Mouse (Mus musculus) MEL (cell line): ENCODE measurements around the gene Vps8. TPM values are rescaled to one million over a fixed set of nuclear protein-coding genes. Genes with fewer than 3 reads are reported as not detected.

Source experiments
- DNase-seq: peaks from one replicate; pipeline ENCODE4 v3.0.0; 2011; ENCODE audit warnings: low read depth, low spot score
- H3K27ac ChIP-seq: 2 replicates; pipeline ENCODE4 v1.5.1; 2012; ENCODE audit warnings: low read depth, mild to moderate bottlenecking, control low read depth, low read length, moderate library complexity; ENCODE audit not compliant: control insufficient read depth
- H3K27me3 ChIP-seq, 2 experiments: fragments of 150-350 bp in 1 of 2; sonication (generic) in 1 of 2; 2 replicates each; pipeline ENCODE4 v1.6.1; 2012; ENCODE audit warnings: low read length in 2 of 2, mild to moderate bottlenecking in 2 of 2, improper control_type of control experiment in 1 of 2, moderate library complexity in 1 of 2; ENCODE audit not compliant: insufficient read depth in 2 of 2, control insufficient read depth in 1 of 2
- H3K36me3 ChIP-seq, 2 experiments: 2 replicates each; pipeline ENCODE4 v1.6.1; 2012 to 2014; ENCODE audit warnings: low read length in 2 of 2, improper control_type of control experiment in 1 of 2, inconsistent platforms in 1 of 2, mild to moderate bottlenecking in 1 of 2; ENCODE audit not compliant: insufficient read depth in 2 of 2, control insufficient read depth in 1 of 2
- H3K4me1 ChIP-seq, 2 experiments: fragments of 150-350 bp in 1 of 2; sonication (generic) in 1 of 2; 2 replicates each; pipeline ENCODE4 v1.6.1; 2012; ENCODE audit warnings: low read length in 2 of 2, improper control_type of control experiment in 1 of 2, mild to moderate bottlenecking in 1 of 2; ENCODE audit not compliant: insufficient read depth in 2 of 2, control insufficient read depth in 1 of 2
- H3K4me3 ChIP-seq, 2 experiments: fragments of 150-350 bp in 1 of 2; sonication (generic) in 1 of 2; 2 replicates each; pipeline ENCODE4 v1.5.1; 2012; ENCODE audit warnings: low read depth in 2 of 2, low read length in 2 of 2, mild to moderate bottlenecking in 2 of 2, moderate library complexity in 2 of 2, control low read depth in 1 of 2, improper control_type of control experiment in 1 of 2; ENCODE audit not compliant: control insufficient read depth in 1 of 2, insufficient read depth in 1 of 2
- H3K79me2 ChIP-seq: 2 replicates; pipeline ENCODE4 v1.6.1; 2012; ENCODE audit warnings: mild to moderate bottlenecking, low read length, moderate library complexity; ENCODE audit not compliant: control insufficient read depth, poor library complexity, insufficient read depth
- H3K9ac ChIP-seq: 2 replicates; pipeline ENCODE4 v1.6.1; 2012; ENCODE audit warnings: low read depth, mild to moderate bottlenecking, control low read depth, low read length, moderate library complexity; ENCODE audit not compliant: control insufficient read depth, poor library complexity, severe bottlenecking
- H3K9me3 ChIP-seq: fragments of 150-350 bp; sonication (generic); replicated peaks from 2 replicates; pipeline ENCODE4 v1.6.1; 2012; ENCODE audit warnings: mild to moderate bottlenecking, low read length, improper control_type of control experiment, moderate library complexity; ENCODE audit not compliant: insufficient read depth
- CHD2 ChIP-seq: IDR thresholded peaks from 2 replicates; pipeline ENCODE4 v1.6.1; 2011; ENCODE audit warnings: low read length, improper control_type of control experiment
- E2F4 ChIP-seq: IDR thresholded peaks from 2 replicates; pipeline ENCODE4 v1.6.1; 2011; ENCODE audit warnings: low read depth, low read length, improper control_type of control experiment, borderline replicate concordance
- ETS1 ChIP-seq: IDR thresholded peaks from 2 replicates; pipeline ENCODE4 v1.6.1; 2012; ENCODE audit warnings: low read depth, mild to moderate bottlenecking, inconsistent platforms, low read length, improper control_type of control experiment, moderate library complexity
- GATA1 ChIP-seq: IDR thresholded peaks from 2 replicates; pipeline ENCODE4 v1.6.1; 2011; ENCODE audit warnings: low read depth, low read length, improper control_type of control experiment
- HCFC1 ChIP-seq: IDR thresholded peaks from 2 replicates; pipeline ENCODE4 v1.6.1; 2012; ENCODE audit warnings: low read depth, mild to moderate bottlenecking, inconsistent platforms, low read length, improper control_type of control experiment, moderate library complexity
- JUND ChIP-seq: IDR thresholded peaks from 2 replicates; pipeline ENCODE4 v1.6.1; 2011; ENCODE audit warnings: low read depth, mild to moderate bottlenecking, improper control_type of control experiment, low read length
- KAT2A ChIP-seq: conservative IDR thresholded peaks from 2 replicates; pipeline ENCODE4 v1.6.1; 2012; ENCODE audit warnings: low read depth, low read length, improper control_type of control experiment, inconsistent platforms
- MAFK ChIP-seq: IDR thresholded peaks from 2 replicates; pipeline ENCODE4 v1.6.1; 2011; ENCODE audit warnings: low read depth, mild to moderate bottlenecking, low read length, improper control_type of control experiment, borderline replicate concordance
- MAX ChIP-seq: IDR thresholded peaks from 2 replicates; pipeline ENCODE4 v1.6.1; 2011; ENCODE audit warnings: low read length, improper control_type of control experiment
- MAZ ChIP-seq: IDR thresholded peaks from 2 replicates; pipeline ENCODE4 v1.6.1; 2012; ENCODE audit warnings: low read depth, mild to moderate bottlenecking, inconsistent platforms, low read length, improper control_type of control experiment
- MXI1 ChIP-seq: IDR thresholded peaks from 2 replicates; pipeline ENCODE4 v1.6.1; 2011; ENCODE audit warnings: mild to moderate bottlenecking, low read depth, low read length, improper control_type of control experiment
- POLR2A ChIP-seq, 2 experiments: IDR thresholded peaks; 2 replicates each; pipeline ENCODE4 v1.6.1; 2011 to 2012; ENCODE audit warnings: low read length in 2 of 2, mild to moderate bottlenecking in 2 of 2, control low read depth in 1 of 2, improper control_type of control experiment in 1 of 2, low read depth in 1 of 2, moderate library complexity in 1 of 2; ENCODE audit not compliant: control insufficient read depth in 1 of 2, insufficient read depth in 1 of 2, poor library complexity in 1 of 2
- POLR2AphosphoS2 ChIP-seq: IDR thresholded peaks from 2 replicates; pipeline ENCODE4 v1.6.1; 2011; ENCODE audit warnings: low read length, improper control_type of control experiment
- POLR2AphosphoS5 ChIP-seq: IDR thresholded peaks from 2 replicates; pipeline ENCODE4 v1.6.1; 2012; ENCODE audit warnings: low read depth, borderline replicate concordance, mild to moderate bottlenecking, inconsistent platforms, low read length, moderate library complexity, mixed read lengths
- RAD21 ChIP-seq: IDR thresholded peaks from 2 replicates; pipeline ENCODE4 v1.6.1; 2011; ENCODE audit warnings: mild to moderate bottlenecking, low read depth, low read length, improper control_type of control experiment
- RCOR1 ChIP-seq: IDR thresholded peaks from 2 replicates; pipeline ENCODE4 v1.6.1; 2012; ENCODE audit warnings: low read depth, mild to moderate bottlenecking, inconsistent platforms, low read length, improper control_type of control experiment
- SIN3A ChIP-seq: IDR thresholded peaks from 2 replicates; pipeline ENCODE4 v1.6.1; 2012; ENCODE audit warnings: low read length, improper control_type of control experiment, inconsistent platforms
- TBP ChIP-seq: IDR thresholded peaks from 2 replicates; pipeline ENCODE4 v1.8.0; 2011; ENCODE audit warnings: low read depth, low read length, improper control_type of control experiment
- USF1 ChIP-seq: IDR thresholded peaks from 2 replicates; pipeline ENCODE4 v1.6.1; 2014; ENCODE audit warnings: low read depth, mild to moderate bottlenecking, inconsistent platforms, low read length, improper control_type of control experiment, moderate library complexity
- USF2 ChIP-seq, 2 experiments: IDR thresholded peaks; 2 replicates each; pipeline ENCODE4 v1.6.1; 2011 to 2012; ENCODE audit warnings: improper control_type of control experiment in 2 of 2, low read length in 2 of 2, borderline replicate concordance in 1 of 2, inconsistent platforms in 1 of 2, low read depth in 1 of 2, mild to moderate bottlenecking in 1 of 2; ENCODE audit not compliant: insufficient read depth in 1 of 2
- ZC3H11A ChIP-seq: IDR thresholded peaks from 2 replicates; pipeline ENCODE4 v1.6.1; 2012; ENCODE audit warnings: low read depth, mild to moderate bottlenecking, inconsistent platforms, low read length, improper control_type of control experiment
- ZKSCAN1 ChIP-seq: IDR thresholded peaks from 2 replicates; pipeline ENCODE4 v1.6.1; 2012; ENCODE audit warnings: low read depth, mild to moderate bottlenecking, inconsistent platforms, low read length, improper control_type of control experiment, moderate library complexity
- ZMIZ1 ChIP-seq: IDR thresholded peaks from 2 replicates; pipeline ENCODE4 v1.6.1; 2012; ENCODE audit warnings: low read depth, mild to moderate bottlenecking, inconsistent platforms, low read length, improper control_type of control experiment, moderate library complexity
- ZNF384 ChIP-seq: IDR thresholded peaks from 2 replicates; pipeline ENCODE4 v1.6.1; 2012; ENCODE audit warnings: low read depth, mild to moderate bottlenecking, inconsistent platforms, low read length, improper control_type of control experiment
- polyA plus RNA-seq, 2 experiments: library from polyadenylated mRNA; stranded (reverse) in 1 of 2; unstranded in 1 of 2; fragments of >175 nt in 1 of 2; fragments of >200 nt in 1 of 2; gene quantifications; 2 replicates each; pipeline versions ENCODE4 v1.2.1 to v1.2.4; 2012; ENCODE audit warnings: low replicate concordance in 2 of 2, low read depth in 1 of 2; ENCODE audit not compliant: insufficient read length in 2 of 2, insufficient read depth in 1 of 2, missing spikeins in 1 of 2
- total RNA-seq: library from RNA; depleted of rRNA; stranded (reverse); fragments of 300-350 nt; gene quantifications from 2 replicates; pipeline ENCODE4 v1.2.3, GENCODE M21; 2012

Vps8 gene
- total and polyA plus RNA-seq, 3 experiments, result 10.5 to 14.0 TPM; not detected in 1

DNA sequence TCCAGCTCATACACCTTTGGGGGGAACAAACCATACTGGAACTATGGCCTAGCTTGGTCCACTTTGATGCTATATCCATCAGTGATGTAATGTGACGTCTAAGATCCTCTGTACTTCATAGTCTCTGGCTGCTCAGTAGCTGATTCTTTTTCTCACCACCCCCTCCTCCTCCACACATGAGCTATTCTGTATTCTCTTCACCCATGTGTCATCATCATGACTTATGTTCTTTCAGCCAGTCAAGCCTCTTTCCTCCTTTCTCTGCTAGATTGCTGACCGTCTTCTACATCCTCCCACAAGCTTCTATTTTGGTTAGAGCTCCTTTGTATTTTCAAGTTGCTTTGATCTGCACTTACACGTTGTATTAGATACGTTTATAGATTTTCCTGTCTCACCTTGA lies 100.8 kb downstream of the Vps8 start:
- peaks cover 0 to 14% of the 10 kb centered on the region in 2 experiments; a peak in 3 of 4 replicates for H3K36me3 ChIP-seq
- H3K79me2 ChIP-seq, result no peaks in the 10 kb centered on the region
- no peak for DNase-seq
- peaks cover 8 to 9% of the 10 kb centered on the region in 2 experiments; a peak in 3 of 4 replicates for H3K4me1 ChIP-seq
- H3K27me3 ChIP-seq, result no peaks in the 10 kb centered on the region
- no peak overlapping the region for H3K9ac ChIP-seq
- H3K4me3 ChIP-seq, result no peak overlapping the region
- no peak overlapping the region for H3K27ac ChIP-seq
- TF ChIP-seq ZMIZ1 (no peak), USF1 (no peak), KAT2A (no peak)
- H3K9me3 ChIP-seq, result no peaks in the 10 kb centered on the region

- DNase-seq, result no peak
- H3K27ac ChIP-seq, result no peak overlapping the region
- no peak for TF ChIP-seq RCOR1
- TF ChIP-seq POLR2AphosphoS5, result no peak
- no peak for TF ChIP-seq HCFC1
- no peak for TF ChIP-seq ZNF384
- TF ChIP-seq JUND, result no peak
- TF ChIP-seq ZC3H11A, result no peak
- TF ChIP-seq MAFK, result no peak
- no peak overlapping the region for H3K9ac ChIP-seq
- H3K79me2 ChIP-seq, result no peaks in the 10 kb centered on the region
- H3K9me3 ChIP-seq, result no peaks in the 10 kb centered on the region
- no peaks in the 10 kb centered on the region; a peak in 1 of 4 replicates for H3K36me3 ChIP-seq
- H3K27me3 ChIP-seq, result no peaks in the 10 kb centered on the region
- no peaks in the 10 kb centered on the region for H3K4me1 ChIP-seq
- H3K4me3 ChIP-seq, result no peak overlapping the region
These were observed 102.5 kb downstream of the Vps8 start for GRCm38 (mm10) chr16:21525376-21525775.

- H3K4me3 ChIP-seq, result no peak overlapping the region
- no peak overlapping the region for H3K27ac ChIP-seq
- H3K9me3 ChIP-seq, result no peaks in the 10 kb centered on the region
- no peak overlapping the region for H3K9ac ChIP-seq
- no peak for TF ChIP-seq MAX
- TF ChIP-seq MAZ, result no peak
- no peak for TF ChIP-seq ZNF384
- TF ChIP-seq HCFC1, result no peak
- no peak for TF ChIP-seq ETS1
- no peak for TF ChIP-seq ZMIZ1
- no peak for TF ChIP-seq CHD2
- no peak for TF ChIP-seq POLR2A (IDR thresholded peaks at IDR 0.05; ENCODE audit: control insufficient read depth in 1 of 2, insufficient read depth in 1 of 2, low read depth in 1 of 2, low read length in 2 of 2, poor library complexity in 1 of 2)
- no peak for TF ChIP-seq ZKSCAN1
- TF ChIP-seq GATA1, result no peak
- TF ChIP-seq SIN3A, result no peak
- TF ChIP-seq POLR2AphosphoS2, result no peak
- no peak for TF ChIP-seq USF2 (IDR thresholded peaks at IDR 0.05; ENCODE audit: borderline replicate concordance in 1 of 2, insufficient read depth in 1 of 2, low read depth in 1 of 2, low read length in 2 of 2)
- TF ChIP-seq TBP, result no peak
- TF ChIP-seq USF1, result no peak
- TF ChIP-seq RAD21, result no peak
- TF ChIP-seq E2F4, result no peak
- TF ChIP-seq MXI1, result no peak
- H3K27me3 ChIP-seq, result no peaks in the 10 kb centered on the region
- H3K36me3 ChIP-seq, result no peaks in the 10 kb centered on the region; a peak in 1 of 4 replicates
- H3K4me1 ChIP-seq, result no peaks in the 10 kb centered on the region
- no peaks in the 10 kb centered on the region for H3K79me2 ChIP-seq
- DNase-seq, result no peak
These were observed 104.5 kb downstream of the Vps8 start for GRCm38 (mm10) chr16:21527271-21528007.
